Mouse (Mus musculus): ENCODE measurements around the gene Gm17268. TPM values are rescaled to one million over a fixed set of nuclear protein-coding genes. Genes with fewer than 3 reads are reported as not detected.

The Gm17268 gene
- polyA plus RNA-seq, 3 experiments from 2014 or later, result not detected

GRCm38 (mm10) chr11:82030171-82030570, 8.2 kb downstream of the Gm17268 start:
- no peak for ATAC-seq

GRCm38 (mm10) chr11:82023769-82024168, 14.6 kb downstream of the Gm17268 start:
- ATAC-seq, result no peak

- ATAC-seq, result no peak
These were observed 15.8 kb downstream of the Gm17268 start for GRCm38 (mm10) chr11:82022504-82023056.

GRCm38 (mm10) chr11:82021406-82021805, 17.0 kb downstream of the Gm17268 start:
- no peak for ATAC-seq

- no peak for ATAC-seq
These were observed 18.6 kb downstream of the Gm17268 start for GRCm38 (mm10) chr11:82019793-82020192.

- ATAC-seq, result no peak
These were observed 19.0 kb downstream of the Gm17268 start for GRCm38 (mm10) chr11:82019389-82019788.

- ATAC-seq, result no peak
These were observed 22.1 kb downstream of the Gm17268 start for GRCm38 (mm10) chr11:82016181-82016780.

GRCm38 (mm10) chr11:82015066-82015465, 23.3 kb downstream of the Gm17268 start:
- ATAC-seq, result no peak

- ATAC-seq, result no peak
These were observed 24.6 kb downstream of the Gm17268 start for GRCm38 (mm10) chr11:82013756-82014155.

GRCm38 (mm10) chr11:82011411-82012193, 26.8 kb downstream of the Gm17268 start:
- ATAC-seq, result no peak

GRCm38 (mm10) chr11:82010115-82010514, 28.2 kb downstream of the Gm17268 start:
- ATAC-seq, result no peak

GRCm38 (mm10) chr11:82006796-82007423, 31.5 kb downstream of the Gm17268 start:
- no peak for ATAC-seq

- no peak for ATAC-seq
These were observed 33.6 kb downstream of the Gm17268 start for GRCm38 (mm10) chr11:82004810-82005209.

- no peak for ATAC-seq
These were observed 37.8 kb downstream of the Gm17268 start for GRCm38 (mm10) chr11:82000581-82000980.

- no peak for ATAC-seq
These were observed 38.9 kb downstream of the Gm17268 start for GRCm38 (mm10) chr11:81999469-81999868.

- no peak for ATAC-seq
These were observed 39.7 kb downstream of the Gm17268 start for GRCm38 (mm10) chr11:81998646-81999045.

- ATAC-seq, result no peak
These were observed 41.3 kb downstream of the Gm17268 start for GRCm38 (mm10) chr11:81997085-81997484.

GRCm38 (mm10) chr11:81996172-81996841, 42.1 kb downstream of the Gm17268 start:
- no peak for ATAC-seq

GRCm38 (mm10) chr11:81983146-81983545, 55.2 kb downstream of the Gm17268 start:
- ATAC-seq, result no peak

GRCm38 (mm10) chr11:81982191-81982590, 56.2 kb downstream of the Gm17268 start:
- ATAC-seq, result no peak

All from inflammation-experienced regulatory T-cells, adult 6 months (primary cell).